Mouse (Mus musculus) midbrain, embryonic 13.5 days (tissue): ENCODE results near the gene Bsg. TPM values are rescaled to one million over a fixed set of nuclear protein-coding genes. Genes with fewer than 3 reads are reported as not detected.

ENCODE experiments used
- polyA plus RNA-seq: library from polyadenylated mRNA; unstranded; fragments of >200 nt; fragmentation: Nextera tagmentation; extraction: Ambion mirVana; gene quantifications from 2 replicates; pipeline ENCODE4 v1.2.1, GENCODE M21; 2015

Gene Bsg
- polyA plus RNA-seq, 1 experiment from 2014 or later: 608 TPM

Other genes starting within 250 kb of the Bsg start
- gene Vmn2r83, start 235.8 kb upstream of the Bsg start, polyA plus RNA-seq: not detected in 2 replicates
- 9.5 and 10.5 TPM in 2 replicates for gene Plpp2, start 170.7 kb upstream of the Bsg start, polyA plus RNA-seq
- 50.4 and 61.4 TPM in 2 replicates for gene Mier2, start 149.3 kb upstream of the Bsg start, polyA plus RNA-seq
- gene Theg, start 117.2 kb upstream of the Bsg start, polyA plus RNA-seq: not detected in 2 replicates
- 0.24 and 0.28 TPM in 2 replicates for gene C2cd4c, start 90.5 kb upstream of the Bsg start, polyA plus RNA-seq
- 18.4 and 20.5 TPM in 2 replicates for gene Shc2, start 66.6 kb upstream of the Bsg start, polyA plus RNA-seq
- gene Odf3l2, start 58.8 kb upstream of the Bsg start, polyA plus RNA-seq: 0.27 TPM in 1 of 2 replicates, not detected in the other
- gene Madcam1, start 39.9 kb upstream of the Bsg start, polyA plus RNA-seq: 0.50 and 0.90 TPM in 2 replicates
- 80.8 and 84.1 TPM in 2 replicates for gene Tpgs1, start 35.1 kb upstream of the Bsg start, polyA plus RNA-seq
- gene Cdc34, start 22.3 kb upstream of the Bsg start, polyA plus RNA-seq: 109 and 110 TPM in 2 replicates
- gene Gzmm, start 15.5 kb upstream of the Bsg start, polyA plus RNA-seq: 1.4 and 1.7 TPM in 2 replicates
- 0.18 and 0.43 TPM in 2 replicates for gene Hcn2, start 12.1 kb downstream of the Bsg start, polyA plus RNA-seq
- 38.5 and 43.9 TPM in 2 replicates for gene Polrmt, start 42.1 kb downstream of the Bsg start, polyA plus RNA-seq
- 1.1 and 1.3 TPM in 2 replicates for gene Fgf22, start 50.6 kb downstream of the Bsg start, polyA plus RNA-seq
- 71.5 and 82.3 TPM in 2 replicates for gene Rnf126, start 62.5 kb downstream of the Bsg start, polyA plus RNA-seq
- gene Fstl3, start 72.8 kb downstream of the Bsg start, polyA plus RNA-seq: 0.63 and 1.1 TPM in 2 replicates
- gene Prss57, start 86.5 kb downstream of the Bsg start, polyA plus RNA-seq: not detected in 2 replicates
- gene Palm, start 89.1 kb downstream of the Bsg start, polyA plus RNA-seq: 246 and 261 TPM in 2 replicates
- 0.36 and 0.85 TPM in 2 replicates for gene Misp, start 116.5 kb downstream of the Bsg start, polyA plus RNA-seq
- gene Ptbp1, start 149.9 kb downstream of the Bsg start, polyA plus RNA-seq: 106 and 116 TPM in 2 replicates
- gene Prtn3, start 170.0 kb downstream of the Bsg start, polyA plus RNA-seq: 14.9 and 16.9 TPM in 2 replicates
- 426 and 432 TPM in 2 replicates for gene Plppr3, start 170.1 kb downstream of the Bsg start, polyA plus RNA-seq
- not detected in 2 replicates for gene Elane, start 181.8 kb downstream of the Bsg start, polyA plus RNA-seq
- not detected in 2 replicates for gene Cfd, start 186.4 kb downstream of the Bsg start, polyA plus RNA-seq
- 62.9 and 69.1 TPM in 2 replicates for gene Med16, start 204.4 kb downstream of the Bsg start, polyA plus RNA-seq
- gene Gm26602, start 206.4 kb downstream of the Bsg start, polyA plus RNA-seq: 17.5 and 34.1 TPM in 2 replicates
- gene Kiss1r, start 212.5 kb downstream of the Bsg start, polyA plus RNA-seq: 2.2 and 2.3 TPM in 2 replicates
- 231 TPM in 2 replicates for gene R3hdm4, start 216.7 kb downstream of the Bsg start, polyA plus RNA-seq
- 3.8 and 3.9 TPM in 2 replicates for gene Arid3a, start 222.6 kb downstream of the Bsg start, polyA plus RNA-seq